Comparison of ENCODE assay signal across 7 mouse cellular contexts in the genomic region with DNA sequence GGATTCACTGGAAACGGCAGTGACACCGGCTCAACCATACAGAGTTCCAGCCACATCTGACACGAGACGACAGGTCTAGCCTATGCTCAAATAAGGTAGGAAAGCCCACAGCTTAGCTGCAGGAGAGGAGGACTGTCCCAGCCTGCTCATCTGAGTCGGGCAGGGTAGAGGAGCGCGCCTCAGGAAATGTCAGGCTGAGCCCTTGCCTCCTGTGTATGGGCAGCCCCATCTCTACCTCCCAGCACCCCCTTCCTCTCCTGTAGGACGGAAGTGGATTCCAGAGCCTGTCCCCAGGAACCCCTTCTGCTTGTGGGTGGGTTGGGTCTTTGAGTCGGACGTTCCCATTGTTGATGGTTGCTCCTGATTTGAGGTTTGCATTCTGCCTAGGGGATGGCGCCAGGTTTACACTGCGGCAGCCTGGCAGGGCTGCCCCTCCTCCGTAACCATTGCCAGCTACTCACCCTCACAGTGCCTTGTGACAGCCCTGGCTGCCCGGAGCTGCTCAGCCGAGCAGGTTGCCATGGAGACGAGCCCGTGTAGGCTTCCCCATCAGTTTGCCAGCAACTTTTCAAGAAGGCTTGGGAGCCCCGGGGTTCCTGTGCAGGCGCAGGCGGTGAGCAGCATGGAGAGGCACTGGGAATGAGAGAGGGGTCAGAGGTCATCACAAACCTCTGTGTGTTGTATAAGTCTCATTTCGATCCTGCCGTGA. TPM values are rescaled to one million over a fixed set of nuclear protein-coding genes. Genes with fewer than 3 reads are reported as not detected.
DNase-seq lines count a peak whose midpoint lies in the region; ATAC-seq and TF ChIP-seq lines count a peak whose summit lies in the region.

No protein-coding gene starts in this region.

- H3K4me1 ChIP-seq in stomach, postnatal 0 days (replicated peaks; ENCODE audit: control insufficient read depth, insufficient read depth) = no peaks in the 10 kb centered on the region

- intact Hi-C loops in heart, postnatal 36 days (cut with DNase I) = no loop called here

- no peak overlapping the region for H3K4me2 ChIP-seq in stomach, postnatal 0 days (replicated peaks; ENCODE audit: low read depth)

- 32% methylated on average over 22 of the region's 22 CpGs for WGBS in stomach, postnatal 0 days

- H3K9ac ChIP-seq in stomach, postnatal 0 days (ENCODE audit: low read length) = no peak overlapping the region

- H3K9me3 ChIP-seq in stomach, postnatal 0 days (ENCODE audit: control insufficient read depth, low read length) = no peaks in the 10 kb centered on the region

- no peaks in the 10 kb centered on the region; the same call in 1 of the 2 replicates for H3K27me3 ChIP-seq in stomach, postnatal 0 days (ENCODE audit: control insufficient read depth, insufficient read depth, low read length)

- ATAC-seq in stomach, postnatal 0 days (ENCODE audit: low FRiP score, low TSS enrichment) = no peak

- DNase-seq in adrenal gland, postnatal 25 days = peak; percentile 57
- DNase-seq in cerebellum, adult 8-10 months = peak; percentile 59
- DNase-seq in forelimb bud, embryonic 11.5 days (ENCODE audit: low read depth, low spot score) = peak; percentile 63
- DNase-seq in kidney, postnatal 36 days = peak; percentile 77 to 79
- DNase-seq in mesoderm, embryonic 11.5 days (ENCODE audit: low read depth, low spot score) = peak; percentile 84
- DNase-seq in stomach, postnatal 0 days (ENCODE audit: low spot score) = peak; percentile 36
- DNase-seq in heart, postnatal 36 days = no peak

- no peak overlapping the region for H3K4me3 ChIP-seq in stomach, postnatal 0 days (ENCODE audit: low read depth, low read length)

- H3K27ac ChIP-seq in stomach, postnatal 0 days (replicated peaks) = no peak overlapping the region

- TF ChIP-seq EP300 in stomach, postnatal 0 days (optimal IDR thresholded peaks at IDR 0.05) = no peak

- no peak for TF ChIP-seq CTCF in stomach, postnatal 0 days (IDR thresholded peaks at IDR 0.05; ENCODE audit: low read depth)

- no peaks in the 10 kb centered on the region for H3K36me3 ChIP-seq in stomach, postnatal 0 days (ENCODE audit: control insufficient read depth, insufficient read depth, low read length)

RNA-seq across cellular contexts. Expression of gene Gm11733, which starts 47.6 kb away (rescaled TPM):
- not detected in 2 replicates for total RNA-seq in adrenal gland, postnatal 25 days (2021)
- not detected in 2 replicates for polyA plus RNA-seq in stomach, postnatal 0 days (2015; fragmentation: Nextera tagmentation; extraction: Ambion mirVana)
- not detected for total RNA-seq in heart, postnatal 36 days (2021)

Comparison
In these comparisons a context has a peak if more than half of its experiments do, and no peak if none do; other contexts are left out.
1. DNase-seq: peak in adrenal gland, postnatal 25 days (single experiment), cerebellum, adult 8-10 months (single experiment), forelimb bud, embryonic 11.5 days (single experiment), kidney, postnatal 36 days (2 of 2), mesoderm, embryonic 11.5 days (single experiment) and stomach, postnatal 0 days (single experiment); none in heart, postnatal 36 days (0 of 2).